Mouse (Mus musculus) hindbrain, embryonic 10.5 days (tissue): Measurements from ENCODE around the gene Tcl1. TPM values are rescaled to one million over a fixed set of nuclear protein-coding genes. Genes with fewer than 3 reads are reported as not detected.

Source experiments
- polyA plus RNA-seq: library from polyadenylated mRNA; unstranded; fragments of >200 nt; fragmentation: Nextera tagmentation; extraction: Ambion mirVana; gene quantifications from 2 replicates; pipeline ENCODE4 v1.2.1, GENCODE M21; 2016

Gene Tcl1
- polyA plus RNA-seq, 1 experiment from 2014 or later = not detected

Other genes with a start within 250 kb of the Tcl1 start
- 0.09 and 0.15 TPM in 2 replicates for gene Syne3, start 213.0 kb downstream of the Tcl1 start, polyA plus RNA-seq
- gene Glrx5, start 190.1 kb downstream of the Tcl1 start, polyA plus RNA-seq = 230 and 235 TPM in 2 replicates
- gene Tcl1b2, start 76.8 kb downstream of the Tcl1 start, polyA plus RNA-seq = not detected in 2 replicates
- not detected in 2 replicates for gene Tcl1b1, start 63.1 kb downstream of the Tcl1 start, polyA plus RNA-seq
- not detected in 2 replicates for gene Tcl1b5, start 46.4 kb downstream of the Tcl1 start, polyA plus RNA-seq
- gene Tcl1b3, start 31.8 kb downstream of the Tcl1 start, polyA plus RNA-seq = not detected in 2 replicates
- not detected in 2 replicates for gene Tcl1b4, start 20.8 kb downstream of the Tcl1 start, polyA plus RNA-seq
- 0.31 and 0.67 TPM in 2 replicates for gene Tunar, start 111.1 kb upstream of the Tcl1 start, polyA plus RNA-seq
- 2.6 and 3.8 TPM in 2 replicates for gene D430019H16Rik, start 231.1 kb upstream of the Tcl1 start, polyA plus RNA-seq